Mouse (Mus musculus) myocyte (in vitro differentiated cells): Measurements from ENCODE around the gene Akt1s1. TPM values are rescaled to one million over a fixed set of nuclear protein-coding genes. Genes with fewer than 3 reads are reported as not detected.

Experiments
- H3K27me3 ChIP-seq: one replicate; pipeline ENCODE4 v1.6.1; 2011; ENCODE audit not compliant: control insufficient read depth, insufficient read depth, insufficient read length
- H3K36me3 ChIP-seq: one replicate; pipeline ENCODE4 v1.6.1; 2011; ENCODE audit not compliant: control insufficient read depth, insufficient read depth
- H3K4me2 ChIP-seq: one replicate; pipeline ENCODE4 v1.6.1; 2011; ENCODE audit warnings: low read depth, control low read depth
- H3K4me3 ChIP-seq: one replicate; pipeline ENCODE4 v1.5.1; 2011; ENCODE audit warnings: mild to moderate bottlenecking, control low read depth, moderate library complexity
- H3K79me2 ChIP-seq: one replicate; pipeline ENCODE4 v1.6.1; 2011; ENCODE audit not compliant: control insufficient read depth, insufficient read depth
- H3ac ChIP-seq: one replicate; pipeline ENCODE4 v1.6.1; 2011; ENCODE audit not compliant: control insufficient read depth, insufficient read length
- CEBPB ChIP-seq: IDR thresholded peaks from 2 replicates; pipeline ENCODE4 v1.6.1; 2011; ENCODE audit warnings: mild to moderate bottlenecking, moderate library complexity; ENCODE audit not compliant: poor library complexity, insufficient read depth, severe bottlenecking
- E2F4 ChIP-seq: IDR thresholded peaks from one replicate; pipeline ENCODE4 v1.6.1; 2011; ENCODE audit warnings: mild to moderate bottlenecking, control low read depth, moderate library complexity; ENCODE audit not compliant: insufficient read depth
- MAX ChIP-seq: IDR thresholded peaks from one replicate; pipeline ENCODE4 v1.6.1; 2011; ENCODE audit warnings: low read depth, mild to moderate bottlenecking, control low read depth
- MYOD1 ChIP-seq, 3 experiments: IDR thresholded peaks; one replicate each; pipeline ENCODE4 v1.6.1; 2011; ENCODE audit warnings: control low read depth in 2 of 3, low read depth in 2 of 3, mild to moderate bottlenecking in 2 of 3, moderate library complexity in 1 of 3; ENCODE audit not compliant: insufficient read length in 2 of 3, control insufficient read depth in 1 of 3
- MYOG ChIP-seq, 3 experiments: IDR thresholded peaks; one replicate each; pipeline ENCODE4 v1.6.1; 2011; ENCODE audit warnings: control low read depth in 2 of 3, low read depth in 2 of 3, mild to moderate bottlenecking in 2 of 3; ENCODE audit not compliant: insufficient read length in 2 of 3, control insufficient read depth in 1 of 3, insufficient read depth in 1 of 3
- POLR2A ChIP-seq: IDR thresholded peaks from one replicate; pipeline ENCODE4 v1.6.1; 2011; ENCODE audit warnings: low read depth, mild to moderate bottlenecking, control low read depth, moderate library complexity; ENCODE audit not compliant: insufficient read length
- POLR2AphosphoS2 ChIP-seq: IDR thresholded peaks from one replicate; pipeline ENCODE4 v1.6.1; 2011; ENCODE audit warnings: low read depth, control low read depth; ENCODE audit not compliant: insufficient read length
- REST ChIP-seq: IDR thresholded peaks from one replicate; pipeline ENCODE4 v1.6.1; 2011; ENCODE audit warnings: mild to moderate bottlenecking, control low read depth, moderate library complexity; ENCODE audit not compliant: insufficient read depth, insufficient read length
- SRF ChIP-seq: IDR thresholded peaks from one replicate; pipeline ENCODE4 v1.6.1; 2011; ENCODE audit warnings: low read depth; ENCODE audit not compliant: control insufficient read depth, insufficient read length
- TCF12 ChIP-seq: IDR thresholded peaks from one replicate; pipeline ENCODE4 v1.6.1; 2011; ENCODE audit warnings: mild to moderate bottlenecking, control low read depth; ENCODE audit not compliant: poor library complexity, insufficient read depth, severe bottlenecking
- TCF3 ChIP-seq: IDR thresholded peaks from one replicate; pipeline ENCODE4 v1.6.1; 2011; ENCODE audit warnings: low read depth, control low read depth; ENCODE audit not compliant: insufficient read length
- USF1 ChIP-seq: IDR thresholded peaks from one replicate; pipeline ENCODE4 v1.6.1; 2011; ENCODE audit warnings: low read depth, mild to moderate bottlenecking, control low read depth, moderate library complexity
- polyA plus RNA-seq: library from polyadenylated mRNA; unstranded; fragments of >200 nt; fragmentation: generic; extraction: Trizol; gene quantifications from one replicate; pipeline ENCODE4 v1.2.1, GENCODE M21; 2012; ENCODE audit warnings: missing spikeins

Gene Akt1s1
- polyA plus RNA-seq, 1 experiment = 200 TPM

DNA sequence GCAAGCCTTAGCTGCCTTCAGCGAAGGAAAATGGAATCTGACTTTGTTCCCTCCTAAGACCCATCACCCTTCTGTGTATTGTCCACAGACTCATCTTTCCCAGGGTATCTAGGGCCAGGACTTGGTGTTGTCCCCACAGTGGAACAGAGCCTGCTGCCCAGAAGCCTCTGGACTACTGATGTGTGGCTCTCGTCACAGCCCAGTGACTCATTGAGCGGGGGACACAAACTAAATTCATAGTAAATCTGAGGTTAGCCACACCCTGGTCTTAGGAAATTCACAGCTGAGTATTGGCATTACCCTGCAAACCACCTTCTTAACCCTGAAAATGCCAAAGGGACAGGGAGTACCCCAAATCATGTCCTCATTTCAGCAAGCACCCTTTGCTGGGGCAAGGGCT, 22.0 kb upstream of the Akt1s1 start:
- TF ChIP-seq USF1 (no peak), CEBPB (0 out of 2 replicates have a peak, but pooled peaks have one; percentile 28)
- H3K4me2 ChIP-seq = peak overlapping the region; percentile 47
- H3K27me3 ChIP-seq = no peaks in the 10 kb centered on the region
- H3K36me3 ChIP-seq = peaks cover 24% of the 10 kb centered on the region
- no peak overlapping the region for H3ac ChIP-seq
- H3K4me3 ChIP-seq = no peak overlapping the region
- peaks cover 88% of the 10 kb centered on the region for H3K79me2 ChIP-seq

DNA sequence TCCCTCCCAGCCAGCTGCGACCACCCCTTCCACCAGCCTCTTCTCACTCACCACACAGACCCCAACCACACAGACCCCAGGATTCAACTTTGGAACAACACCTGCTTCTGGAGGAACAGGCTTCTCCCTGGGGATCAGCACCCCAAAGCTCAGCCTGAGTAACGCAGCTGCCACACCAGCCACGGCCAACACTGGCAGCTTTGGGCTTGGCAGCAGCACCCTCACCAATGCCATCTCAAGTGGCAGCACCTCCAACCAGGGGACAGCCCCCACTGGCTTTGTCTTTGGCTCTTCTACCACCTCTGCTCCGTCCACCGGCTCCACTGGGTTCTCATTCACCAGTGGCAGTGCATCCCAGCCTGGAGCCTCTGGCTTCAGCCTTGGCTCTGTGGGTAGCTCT, 20.1 kb upstream of the Akt1s1 start:
- H3K27me3 ChIP-seq = no peaks in the 10 kb centered on the region
- no peak overlapping the region for H3ac ChIP-seq
- H3K79me2 ChIP-seq = peaks cover 69% of the 10 kb centered on the region
- no peak overlapping the region for H3K4me2 ChIP-seq
- no peak overlapping the region for H3K4me3 ChIP-seq
- TF ChIP-seq MYOD1 (IDR thresholded peaks at IDR 0.05; ENCODE audit: control insufficient read depth in 1 of 3, insufficient read length in 2 of 3, low read depth in 2 of 3) (peak in 1 of 3 experiments; percentile 60), MYOG (IDR thresholded peaks at IDR 0.05; ENCODE audit: control insufficient read depth in 1 of 3, insufficient read depth in 1 of 3, insufficient read length in 2 of 3, low read depth in 2 of 3) (peak in 2 of 3 experiments; percentile 9 to 48), POLR2AphosphoS2 (no peak)
- H3K36me3 ChIP-seq = peaks cover 26% of the 10 kb centered on the region

DNA sequence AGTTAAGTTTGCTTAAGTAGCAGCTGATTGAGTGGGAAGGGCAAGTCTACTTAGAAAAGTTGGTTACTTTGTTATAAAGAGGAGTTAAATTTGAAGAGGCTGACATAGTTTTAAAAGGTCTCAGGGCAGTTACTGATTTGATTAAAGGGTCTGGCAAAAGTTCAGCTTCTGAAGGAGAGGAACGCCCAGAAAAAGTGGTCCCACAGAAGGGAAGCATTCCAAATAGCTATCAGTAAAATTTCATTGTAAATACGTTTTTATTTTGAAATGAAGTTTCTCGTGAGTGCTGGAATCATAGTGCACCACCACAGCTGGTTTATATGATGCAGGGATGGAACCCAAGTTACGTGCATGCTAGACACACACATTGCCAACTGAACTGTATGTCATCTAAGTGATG, 16.0 kb upstream of the Akt1s1 start:
- Histone ChIP-seq H3ac (no peak overlapping the region), H3K27me3 (no peaks in the 10 kb centered on the region), H3K79me2 (peaks cover 28% of the 10 kb centered on the region), H3K4me3 (no peak overlapping the region), H3K36me3 (peaks cover 26% of the 10 kb centered on the region), H3K4me2 (no peak overlapping the region)
- TF ChIP-seq MAX (no peak), MYOG (IDR thresholded peaks at IDR 0.05; ENCODE audit: control insufficient read depth in 1 of 3, insufficient read depth in 1 of 3, insufficient read length in 2 of 3, low read depth in 2 of 3) (no peak), CEBPB (no peak), E2F4 (no peak), POLR2A (no peak), TCF3 (no peak), POLR2AphosphoS2 (no peak), TCF12 (no peak), MYOD1 (IDR thresholded peaks at IDR 0.05; ENCODE audit: control insufficient read depth in 1 of 3, insufficient read length in 2 of 3, low read depth in 2 of 3) (no peak), USF1 (no peak), REST (no peak), SRF (no peak)

DNA sequence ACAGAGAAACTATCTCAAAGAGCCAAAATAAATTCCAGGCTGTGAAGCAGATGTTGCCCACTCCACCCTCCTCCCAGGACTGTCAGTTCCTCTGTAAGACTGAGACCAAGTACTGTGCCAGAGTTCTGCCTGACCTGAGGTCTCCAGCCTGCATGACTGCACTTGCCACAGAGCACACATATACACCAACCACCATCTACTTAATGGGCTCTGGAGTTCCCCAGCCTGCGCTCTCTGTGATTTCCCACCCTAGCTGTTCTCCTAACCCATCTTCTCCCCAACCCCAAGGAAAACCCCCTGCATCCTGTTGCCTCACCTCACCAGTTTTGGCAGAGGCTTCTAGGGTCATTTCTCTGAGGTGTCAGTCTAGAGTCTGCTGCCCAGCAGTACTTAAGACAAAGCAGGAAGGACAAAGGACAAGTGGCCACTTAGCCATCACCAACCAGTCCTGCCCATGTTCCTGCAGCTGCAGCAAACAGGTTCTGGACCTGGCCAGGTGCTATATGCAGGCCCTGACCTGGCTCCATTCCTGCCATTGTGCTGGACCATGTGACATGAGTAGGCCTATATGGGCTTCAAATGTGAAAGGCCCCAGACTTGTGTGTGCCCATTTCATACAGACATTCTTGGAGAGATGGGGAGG, 13.3 kb upstream of the Akt1s1 start:
- no peak overlapping the region for H3K4me2 ChIP-seq

DNA sequence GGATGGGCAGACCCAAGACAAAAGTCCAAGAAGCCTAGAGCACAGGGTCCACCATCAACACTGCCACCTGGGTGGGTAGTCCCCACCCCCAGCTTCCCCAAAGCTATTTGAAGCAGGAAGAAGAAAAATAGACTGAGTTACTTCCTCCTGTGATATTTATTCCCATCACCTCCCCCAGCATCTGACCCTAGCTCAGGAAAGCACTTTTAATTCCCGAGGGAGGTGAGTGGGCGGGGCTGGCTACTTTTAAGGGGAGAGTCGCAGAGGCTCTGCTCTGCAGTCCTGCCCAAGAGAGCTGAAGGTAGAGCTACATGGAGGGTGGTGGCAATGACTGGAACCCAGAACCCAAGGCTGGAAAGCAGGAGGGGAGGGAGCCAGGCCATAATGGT, 12.8 kb upstream of the Akt1s1 start:
- Histone ChIP-seq H3K4me3 (no peak overlapping the region), H3K36me3 (peaks cover 9% of the 10 kb centered on the region), H3K27me3 (no peaks in the 10 kb centered on the region), H3K4me2 (no peak overlapping the region), H3K79me2 (peaks cover 6% of the 10 kb centered on the region), H3ac (no peak overlapping the region)
- TF ChIP-seq MAX (no peak), POLR2A (no peak), SRF (no peak), TCF12 (no peak), E2F4 (no peak), REST (no peak), POLR2AphosphoS2 (no peak), TCF3 (no peak), USF1 (no peak)

More for the DNA sequence above, 13.3 kb upstream of the Akt1s1 start:
- H3K27me3 ChIP-seq = no peaks in the 10 kb centered on the region
- TF ChIP-seq CEBPB (no peak), POLR2AphosphoS2 (peak; percentile 72)
- H3K36me3 ChIP-seq = peaks cover 14% of the 10 kb centered on the region
- no peak overlapping the region for H3ac ChIP-seq
- no peak overlapping the region for H3K4me3 ChIP-seq
- peaks cover 12% of the 10 kb centered on the region for H3K79me2 ChIP-seq
